Mouse (Mus musculus): ENCODE results near the gene Cfap61. TPM values are rescaled to one million over a fixed set of nuclear protein-coding genes. Genes with fewer than 3 reads are reported as not detected.
A peak's percentile ranks its signal among the peaks of the same experiment; 100 is the strongest.

Gene Cfap61
- polyA plus RNA-seq, 1 experiment from 2014 or later: 2.9 TPM

DNA sequence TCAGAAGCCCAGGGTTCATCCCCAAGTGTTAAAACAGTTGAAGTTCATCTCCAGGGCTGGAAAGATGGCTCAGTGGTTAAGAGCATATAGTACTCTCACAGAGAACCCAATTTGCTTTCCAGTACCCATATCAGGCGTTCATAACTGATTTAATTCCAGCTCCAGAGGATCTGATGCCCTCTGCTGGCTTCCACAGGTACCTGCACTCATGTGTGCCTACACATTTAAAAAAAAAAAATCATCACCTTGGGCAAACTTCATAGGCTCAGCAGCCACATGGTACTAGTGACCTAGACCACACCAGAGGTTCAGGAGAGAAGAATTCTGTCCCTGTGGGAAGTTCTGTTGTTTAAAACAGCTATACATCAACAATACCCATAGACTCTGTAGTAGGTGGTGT, 244.1 kb downstream of the Cfap61 start:
- H3K27ac ChIP-seq (ENCODE audit: low read length): no peak overlapping the region
- H3K9ac ChIP-seq (ENCODE audit: low read depth, low read length): no peak overlapping the region
- peaks cover under 1% of the 10 kb centered on the region; the same call in 1 of the 2 replicates for H3K4me1 ChIP-seq (ENCODE audit: control insufficient read depth, insufficient read depth, low read length)
- H3K27me3 ChIP-seq (ENCODE audit: control insufficient read depth, insufficient read depth, low read depth, low read length): no peaks in the 10 kb centered on the region
- H3K9me3 ChIP-seq (replicated peaks; ENCODE audit: control insufficient read depth, low read length, poor library complexity, severe bottlenecking): no peaks in the 10 kb centered on the region
- no peaks in the 10 kb centered on the region for H3K36me3 ChIP-seq (ENCODE audit: control insufficient read depth, insufficient read depth, low read length)
- H3K4me2 ChIP-seq (ENCODE audit: low read length): no peak overlapping the region
- 77% methylated on average over 1 of the region's 1 CpGs for WGBS
- ATAC-seq: no peak
- H3K4me3 ChIP-seq (ENCODE audit: low read depth, low read length): no peak overlapping the region

GRCm38 (mm10) chr2:146183830-146184793, 249.5 kb downstream of the Cfap61 start:
- Histone ChIP-seq H3K27me3 (ENCODE audit: control insufficient read depth, insufficient read depth, low read depth, low read length) (no peaks in the 10 kb centered on the region), H3K9ac (ENCODE audit: low read depth, low read length) (no peak overlapping the region), H3K4me1 (ENCODE audit: control insufficient read depth, insufficient read depth, low read length) (peaks cover 9% of the 10 kb centered on the region; the same call in 1 of the 2 replicates), H3K27ac (ENCODE audit: low read length) (no peak overlapping the region), H3K36me3 (ENCODE audit: control insufficient read depth, insufficient read depth, low read length) (no peaks in the 10 kb centered on the region), H3K4me3 (ENCODE audit: low read depth, low read length) (no peak overlapping the region), H3K9me3 (replicated peaks; ENCODE audit: control insufficient read depth, low read length, poor library complexity, severe bottlenecking) (no peaks in the 10 kb centered on the region), H3K4me2 (ENCODE audit: low read length) (no peak overlapping the region)
- 48% methylated on average over 24 of the region's 24 CpGs for WGBS
- ATAC-seq: peak; percentile 71

DNA sequence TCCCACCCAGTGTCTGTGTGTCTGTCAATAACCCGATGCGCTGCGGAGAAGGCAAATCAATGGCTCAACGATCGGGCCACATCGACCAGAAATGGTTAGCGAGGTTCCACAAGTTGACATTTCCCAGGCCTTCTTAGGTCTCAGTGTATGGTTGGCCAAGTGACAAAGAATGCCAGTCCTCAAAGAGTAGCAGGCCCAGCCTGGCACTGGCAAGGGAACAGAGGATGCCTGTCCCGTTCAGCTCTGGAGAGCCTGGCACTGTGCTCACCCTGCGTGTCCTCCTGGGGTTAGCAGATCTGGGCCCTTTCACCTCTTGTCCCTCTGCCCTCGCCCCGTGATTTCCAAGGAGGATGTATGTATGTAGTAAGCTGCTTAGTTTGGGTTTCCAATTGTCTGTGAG, 261.5 kb downstream of the Cfap61 start:
- Histone ChIP-seq H3K4me2 (ENCODE audit: low read length) (no peak overlapping the region), H3K27me3 (ENCODE audit: control insufficient read depth, insufficient read depth, low read depth, low read length) (no peaks in the 10 kb centered on the region), H3K9ac (ENCODE audit: low read depth, low read length) (no peak overlapping the region), H3K36me3 (ENCODE audit: control insufficient read depth, insufficient read depth, low read length) (no peaks in the 10 kb centered on the region), H3K9me3 (replicated peaks; ENCODE audit: control insufficient read depth, low read length, poor library complexity, severe bottlenecking) (no peaks in the 10 kb centered on the region), H3K27ac (ENCODE audit: low read length) (no peak overlapping the region), H3K4me3 (ENCODE audit: low read depth, low read length) (no peak overlapping the region), H3K4me1 (ENCODE audit: control insufficient read depth, insufficient read depth, low read length) (peaks cover 3% of the 10 kb centered on the region)
- 78% methylated on average over 11 of the region's 11 CpGs for WGBS
- ATAC-seq: no peak

GRCm38 (mm10) chr2:146197947-146198346, 263.4 kb downstream of the Cfap61 start:
- 89% methylated on average over 7 of the region's 7 CpGs for WGBS
- H3K9ac ChIP-seq (ENCODE audit: low read depth, low read length): no peak overlapping the region
- H3K4me2 ChIP-seq (ENCODE audit: low read length): no peak overlapping the region
- no peaks in the 10 kb centered on the region for H3K36me3 ChIP-seq (ENCODE audit: control insufficient read depth, insufficient read depth, low read length)
- H3K9me3 ChIP-seq (replicated peaks; ENCODE audit: control insufficient read depth, low read length, poor library complexity, severe bottlenecking): no peaks in the 10 kb centered on the region
- no peak for ATAC-seq
- H3K4me3 ChIP-seq (ENCODE audit: low read depth, low read length): no peak overlapping the region
- no peak overlapping the region for H3K27ac ChIP-seq (ENCODE audit: low read length)
- H3K27me3 ChIP-seq (ENCODE audit: control insufficient read depth, insufficient read depth, low read depth, low read length): no peaks in the 10 kb centered on the region
- peaks cover 3% of the 10 kb centered on the region for H3K4me1 ChIP-seq (ENCODE audit: control insufficient read depth, insufficient read depth, low read length)

GRCm38 (mm10) chr2:146210968-146211367, 276.4 kb downstream of the Cfap61 start:
- Histone ChIP-seq H3K27me3 (ENCODE audit: control insufficient read depth, insufficient read depth, low read depth, low read length) (no peaks in the 10 kb centered on the region), H3K4me3 (ENCODE audit: low read depth, low read length) (no peak overlapping the region), H3K36me3 (ENCODE audit: control insufficient read depth, insufficient read depth, low read length) (no peaks in the 10 kb centered on the region), H3K9me3 (replicated peaks; ENCODE audit: control insufficient read depth, low read length, poor library complexity, severe bottlenecking) (no peaks in the 10 kb centered on the region), H3K4me1 (ENCODE audit: control insufficient read depth, insufficient read depth, low read length) (no peaks in the 10 kb centered on the region), H3K4me2 (ENCODE audit: low read length) (no peak overlapping the region), H3K9ac (ENCODE audit: low read depth, low read length) (no peak overlapping the region), H3K27ac (ENCODE audit: low read length) (no peak overlapping the region)
- WGBS: 22% methylated on average over 4 of the region's 4 CpGs
- ATAC-seq: no peak

GRCm38 (mm10) chr2:146214715-146215114, 280.1 kb downstream of the Cfap61 start:
- no peak for ATAC-seq
- WGBS: under 1% methylated on average over 9 of the region's 9 CpGs
- Histone ChIP-seq H3K27me3 (ENCODE audit: control insufficient read depth, insufficient read depth, low read depth, low read length) (no peaks in the 10 kb centered on the region), H3K9me3 (replicated peaks; ENCODE audit: control insufficient read depth, low read length, poor library complexity, severe bottlenecking) (no peaks in the 10 kb centered on the region), H3K36me3 (ENCODE audit: control insufficient read depth, insufficient read depth, low read length) (no peaks in the 10 kb centered on the region), H3K4me3 (ENCODE audit: low read depth, low read length) (no peak overlapping the region), H3K4me2 (ENCODE audit: low read length) (no peak overlapping the region), H3K4me1 (ENCODE audit: control insufficient read depth, insufficient read depth, low read length) (peaks cover 24% of the 10 kb centered on the region), H3K9ac (ENCODE audit: low read depth, low read length) (no peak overlapping the region), H3K27ac (ENCODE audit: low read length) (no peak overlapping the region)

- no peak overlapping the region for H3K9ac ChIP-seq (ENCODE audit: low read depth, low read length)
- H3K4me1 ChIP-seq (ENCODE audit: control insufficient read depth, insufficient read depth, low read length): peaks cover 33% of the 10 kb centered on the region
- no peak overlapping the region for H3K4me2 ChIP-seq (ENCODE audit: low read length)
- no peak overlapping the region for H3K4me3 ChIP-seq (ENCODE audit: low read depth, low read length)
- no peaks in the 10 kb centered on the region for H3K27me3 ChIP-seq (ENCODE audit: control insufficient read depth, insufficient read depth, low read depth, low read length)
- H3K9me3 ChIP-seq (replicated peaks; ENCODE audit: control insufficient read depth, low read length, poor library complexity, severe bottlenecking): no peaks in the 10 kb centered on the region
- no peak for ATAC-seq
- H3K36me3 ChIP-seq (ENCODE audit: control insufficient read depth, insufficient read depth, low read length): no peaks in the 10 kb centered on the region
- H3K27ac ChIP-seq (ENCODE audit: low read length): no peak overlapping the region
- WGBS: 20% methylated on average over 14 of the region's 14 CpGs
Observed at GRCm38 (mm10) chr2:146216111-146217064, 281.8 kb downstream of the Cfap61 start.

DNA sequence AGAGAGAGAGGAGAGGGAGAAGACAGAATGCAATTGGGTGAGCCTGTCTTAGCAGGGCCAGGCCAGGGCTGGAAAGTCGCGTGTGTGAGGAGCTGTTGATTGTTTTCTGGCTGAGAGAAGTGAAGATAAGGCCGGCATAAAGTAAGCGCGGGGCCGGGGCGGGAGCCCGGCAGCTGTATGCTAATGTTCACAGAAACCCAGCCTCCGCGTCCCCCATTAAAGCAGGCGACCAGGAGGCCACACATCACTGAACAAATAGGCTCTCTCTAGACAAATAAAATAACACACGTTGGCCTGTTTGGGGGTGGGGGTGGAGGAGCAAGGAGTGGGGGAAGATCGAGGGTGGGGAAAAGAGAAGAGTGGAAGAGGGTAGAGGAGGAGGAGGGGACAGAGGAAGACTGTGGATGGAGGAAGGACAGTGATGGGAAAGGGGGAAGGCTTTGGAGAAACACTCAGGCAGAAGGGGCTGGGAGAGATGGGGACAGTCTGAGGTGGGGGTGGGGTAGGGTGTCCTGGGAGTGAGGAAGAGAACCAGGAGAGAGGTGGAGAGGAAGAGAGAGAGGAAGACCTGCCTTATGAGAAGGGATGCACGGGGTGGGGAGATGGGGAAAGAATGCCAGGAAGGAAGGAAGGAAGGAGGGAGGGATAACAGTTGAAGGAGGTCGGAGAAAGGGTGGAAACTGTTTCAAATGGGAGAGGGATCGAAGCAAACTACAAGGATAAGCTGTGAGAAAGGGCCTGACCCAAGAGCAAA, 282.8 kb downstream of the Cfap61 start:
- Histone ChIP-seq H3K27ac (ENCODE audit: low read length) (peak overlapping the region; percentile 55), H3K36me3 (ENCODE audit: control insufficient read depth, insufficient read depth, low read length) (no peaks in the 10 kb centered on the region), H3K4me3 (ENCODE audit: low read depth, low read length) (no peak overlapping the region), H3K9ac (ENCODE audit: low read depth, low read length) (peak overlapping the region; percentile 49; the same call in 1 of the 2 replicates), H3K4me2 (ENCODE audit: low read length) (peak overlapping the region; percentile 53; the same call in 1 of the 2 replicates), H3K9me3 (replicated peaks; ENCODE audit: control insufficient read depth, low read length, poor library complexity, severe bottlenecking) (no peaks in the 10 kb centered on the region), H3K4me1 (ENCODE audit: control insufficient read depth, insufficient read depth, low read length) (peaks cover 35% of the 10 kb centered on the region), H3K27me3 (ENCODE audit: control insufficient read depth, insufficient read depth, low read depth, low read length) (no peaks in the 10 kb centered on the region)
- ATAC-seq: no peak
- 3% methylated on average over 16 of the region's 16 CpGs for WGBS
